Mouse (Mus musculus): ENCODE measurements at regions not wholly inside any gene's neighbourhood (a gene's known extent, or its start where the extent isn't known, plus 50 kb on each side); places are given as distances from the start of the nearest gene placed in this dataset.

GRCm38 (mm10) chr6:9820311-9821243 lies 872.3 kb downstream of the Nxph1 start:
- no peak for ATAC-seq (replicated peaks; ENCODE audit: low FRiP score, poor library complexity, severe bottlenecking)

- ATAC-seq (replicated peaks; ENCODE audit: low FRiP score, poor library complexity, severe bottlenecking) = no peak
Measured at GRCm38 (mm10) chr6:9834884-9835476, 886.7 kb downstream of the Nxph1 start.

GRCm38 (mm10) chr6:9842391-9842790 lies 894.2 kb downstream of the Nxph1 start:
- ATAC-seq (replicated peaks; ENCODE audit: low FRiP score, poor library complexity, severe bottlenecking) = no peak

GRCm38 (mm10) chr6:9889853-9890252 lies 941.6 kb downstream of the Nxph1 start:
- ATAC-seq (replicated peaks; ENCODE audit: low FRiP score, poor library complexity, severe bottlenecking) = peak; percentile 100

All from erythroid progenitor cell, adult 5-6 weeks (primary cell).